Mouse (Mus musculus): ENCODE results near the gene Slc27a1. TPM values are rescaled to one million over a fixed set of nuclear protein-coding genes. Genes with fewer than 3 reads are reported as not detected.

Slc27a1 gene
- total and polyA plus RNA-seq, 3 experiments = 0.46 to 1.3 TPM; not detected in 1

DNA sequence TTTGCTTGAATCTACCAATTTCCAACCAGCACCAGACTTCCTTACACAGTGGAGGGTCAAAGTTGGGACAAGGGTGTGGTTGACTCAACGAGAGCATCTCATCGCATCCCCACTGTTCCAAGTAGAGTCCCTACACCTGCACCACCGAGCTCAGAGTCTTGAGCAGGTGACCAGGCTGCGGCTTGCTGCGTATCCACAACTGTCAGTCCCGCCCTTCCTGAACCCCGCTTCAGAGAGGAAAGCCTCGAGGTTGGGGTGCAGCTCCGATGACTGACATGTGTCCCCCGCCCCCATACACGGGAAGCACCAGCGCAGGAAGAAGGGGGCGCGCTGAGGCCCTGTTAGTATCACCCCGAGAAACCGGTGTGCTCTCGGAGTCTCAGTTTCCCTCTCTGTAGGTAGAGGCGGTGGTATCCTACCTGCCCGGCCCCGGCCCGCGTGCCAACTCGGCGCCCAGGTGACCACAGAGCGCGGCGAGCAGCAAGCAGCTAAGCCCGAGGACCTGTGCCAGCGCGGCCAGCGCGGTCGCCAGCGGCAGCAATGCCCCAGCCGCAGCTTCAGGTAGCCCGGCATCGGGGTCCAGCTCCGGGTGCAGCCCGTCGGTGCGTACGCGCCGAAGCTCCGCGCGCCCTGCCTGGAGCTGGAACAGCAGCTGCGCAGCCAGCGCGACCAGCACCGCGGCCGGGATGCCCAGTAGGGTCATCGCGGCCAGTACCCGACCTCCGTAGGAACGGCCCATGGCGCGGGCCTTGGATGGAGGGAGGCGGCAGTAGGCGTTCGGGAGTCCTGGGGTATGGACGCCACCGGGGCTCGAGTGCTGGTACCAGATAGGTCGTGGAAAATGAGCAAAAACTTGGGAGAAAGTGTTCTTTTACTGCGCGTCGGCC, 10.4 kb upstream of the Slc27a1 start, which contains the start of gene Tmem221 (continued):
- TF ChIP-seq CTCF (IDR thresholded peaks at IDR 0.05 in 2 of 3, conservative IDR thresholded peaks at IDR 0.05 in 1 of 3; ENCODE audit: control insufficient read depth in 1 of 3, insufficient read depth in 1 of 3, low read depth in 2 of 3, low read length in 3 of 3, poor library complexity in 1 of 3, severe bottlenecking in 1 of 3) (no peak; a peak in 2 of 6 replicates), HCFC1 (IDR thresholded peaks at IDR 0.05; ENCODE audit: low read depth, low read length) (0 out of 2 replicates have a peak, but pooled peaks have one; percentile 26), MYB (IDR thresholded peaks at IDR 0.05; ENCODE audit: low read depth, low read length) (no peak), ZNF384 (IDR thresholded peaks at IDR 0.05; ENCODE audit: low read depth, low read length) (no peak), NRF1 (IDR thresholded peaks at IDR 0.05; ENCODE audit: insufficient read depth, low read depth, low read length, poor library complexity, severe bottlenecking) (no peak), NELFE (IDR thresholded peaks at IDR 0.05; ENCODE audit: low read depth, low read length) (peak; percentile 56; the same call in 1 of the 2 replicates), MXI1 (IDR thresholded peaks at IDR 0.05; ENCODE audit: low read depth, low read length) (peak; percentile 14; the same call in 1 of the 2 replicates), JUND (IDR thresholded peaks at IDR 0.05; ENCODE audit: low read depth, low read length) (no peak)

DNA sequence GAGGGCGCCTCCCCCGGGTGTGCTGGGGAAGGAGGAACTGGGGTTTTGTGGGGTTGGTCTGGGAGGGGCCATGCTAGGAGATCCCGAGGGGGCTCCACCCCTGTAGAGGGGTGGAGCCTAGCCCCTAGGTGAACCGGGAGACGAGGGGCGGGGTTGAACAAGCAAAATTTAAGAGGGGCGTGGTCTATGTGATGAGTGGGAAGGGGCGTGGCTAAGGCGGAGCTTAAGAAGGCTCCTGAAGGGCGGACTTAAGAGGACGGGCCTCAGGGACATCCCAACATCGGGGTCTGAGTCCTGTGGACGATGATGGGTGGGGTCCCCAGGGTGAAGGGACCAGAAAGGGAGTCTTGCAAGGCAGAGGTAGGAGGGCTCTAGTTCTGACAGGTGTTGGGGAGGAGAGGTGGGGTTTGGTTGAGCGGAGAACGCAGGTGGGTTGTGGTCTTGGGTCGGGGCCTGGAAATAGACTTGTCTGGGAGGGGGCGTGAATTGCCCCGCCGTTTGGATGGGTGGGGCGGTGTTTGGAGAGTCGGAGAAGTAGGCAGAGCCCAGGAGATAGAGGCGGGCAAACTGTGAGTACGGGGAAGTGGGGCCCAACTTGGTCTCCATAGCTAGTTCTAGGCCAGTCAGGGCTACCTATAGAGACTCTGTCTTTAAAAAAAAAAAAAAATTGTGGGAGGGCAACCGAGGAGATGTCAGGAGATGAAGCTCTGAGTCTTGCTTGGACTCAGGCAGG, 9.6 kb upstream of the Slc27a1 start:
- no peaks in the 10 kb centered on the region for H3K27me3 ChIP-seq (ENCODE audit: control insufficient read depth in 1 of 2, insufficient read depth in 2 of 2, low read length in 2 of 2)
- peaks cover 4 to 24% of the 10 kb centered on the region in 2 experiments for H3K4me1 ChIP-seq (ENCODE audit: control insufficient read depth in 1 of 2, insufficient read depth in 2 of 2, low read length in 2 of 2)
- H3K27ac ChIP-seq (ENCODE audit: control insufficient read depth, low read depth, low read length) = no peak overlapping the region
- H3K4me3 ChIP-seq (ENCODE audit: control insufficient read depth in 1 of 2, insufficient read depth in 1 of 2, low read depth in 2 of 2, low read length in 2 of 2) = peak overlapping the region; percentile 74 to 97
- H3K9me3 ChIP-seq (replicated peaks; ENCODE audit: insufficient read depth, low read length) = no peaks in the 10 kb centered on the region
- H3K36me3 ChIP-seq (ENCODE audit: control insufficient read depth in 1 of 2, insufficient read depth in 2 of 2, low read length in 2 of 2) = peaks cover 0 to 14% of the 10 kb centered on the region in 2 experiments; a peak in 2 of 4 replicates
- TF ChIP-seq ZMIZ1 (IDR thresholded peaks at IDR 0.05; ENCODE audit: low read depth, low read length) = peak; percentile 12; the same call in 1 of the 2 replicates
- TF ChIP-seq MEF2A (IDR thresholded peaks at IDR 0.05; ENCODE audit: extremely low read depth, insufficient replicate concordance, low read depth, low read length, poor library complexity, severe bottlenecking) = no peak
- TF ChIP-seq GABPA (IDR thresholded peaks at IDR 0.05; ENCODE audit: low read depth, low read length) = no peak
- TF ChIP-seq TBP (IDR thresholded peaks at IDR 0.05; ENCODE audit: low read depth, low read length) = peak; percentile 23
- no peak for TF ChIP-seq MAFK (IDR thresholded peaks at IDR 0.05; ENCODE audit: borderline replicate concordance, low read depth, low read length)
- peak; percentile 37; the same call in 1 of the 2 replicates for TF ChIP-seq HCFC1 (IDR thresholded peaks at IDR 0.05; ENCODE audit: low read depth, low read length)
- TF ChIP-seq UBTF (IDR thresholded peaks at IDR 0.05; ENCODE audit: borderline replicate concordance, insufficient read depth, low read depth, low read length) = 0 out of 2 replicates have a peak, but pooled peaks have one; percentile 6
- peak; percentile 66 for TF ChIP-seq MAZ (IDR thresholded peaks at IDR 0.05; ENCODE audit: low read depth, low read length)
- peak; percentile 61 for TF ChIP-seq ZNF384 (IDR thresholded peaks at IDR 0.05; ENCODE audit: low read depth, low read length)
- peak in 2 of 3 experiments; percentile 43 to 50; a peak in 3 of 6 replicates for TF ChIP-seq CTCF (IDR thresholded peaks at IDR 0.05 in 2 of 3, conservative IDR thresholded peaks at IDR 0.05 in 1 of 3; ENCODE audit: control insufficient read depth in 1 of 3, insufficient read depth in 1 of 3, low read depth in 2 of 3, low read length in 3 of 3, poor library complexity in 1 of 3, severe bottlenecking in 1 of 3)
- peak; percentile 98 for DNase-seq (ENCODE audit: low read depth, low spot score)
- no peaks in the 10 kb centered on the region for H3K79me2 ChIP-seq (ENCODE audit: control insufficient read depth, insufficient read depth, low read length, poor library complexity)
- peak overlapping the region; percentile 80 for H3K9ac ChIP-seq (ENCODE audit: control insufficient read depth, low read depth, low read length, poor library complexity, severe bottlenecking)

Data from MEL (cell line).